Mouse (Mus musculus) ZHBTc4 (cell line): Measurements from ENCODE around the gene Hdgfl2.
"Not testable (repeated sequence)": the region's sequence is repeated elsewhere in the genome, so short reads cannot be mapped to it uniquely, and the experiment has no call there.

Source experiments
- DNase-seq: peaks from one replicate; pipeline ENCODE4 v3.0.0-alpha.2; 2011; ENCODE audit warnings: low read depth, low spot score

The Hdgfl2 gene

DNA sequence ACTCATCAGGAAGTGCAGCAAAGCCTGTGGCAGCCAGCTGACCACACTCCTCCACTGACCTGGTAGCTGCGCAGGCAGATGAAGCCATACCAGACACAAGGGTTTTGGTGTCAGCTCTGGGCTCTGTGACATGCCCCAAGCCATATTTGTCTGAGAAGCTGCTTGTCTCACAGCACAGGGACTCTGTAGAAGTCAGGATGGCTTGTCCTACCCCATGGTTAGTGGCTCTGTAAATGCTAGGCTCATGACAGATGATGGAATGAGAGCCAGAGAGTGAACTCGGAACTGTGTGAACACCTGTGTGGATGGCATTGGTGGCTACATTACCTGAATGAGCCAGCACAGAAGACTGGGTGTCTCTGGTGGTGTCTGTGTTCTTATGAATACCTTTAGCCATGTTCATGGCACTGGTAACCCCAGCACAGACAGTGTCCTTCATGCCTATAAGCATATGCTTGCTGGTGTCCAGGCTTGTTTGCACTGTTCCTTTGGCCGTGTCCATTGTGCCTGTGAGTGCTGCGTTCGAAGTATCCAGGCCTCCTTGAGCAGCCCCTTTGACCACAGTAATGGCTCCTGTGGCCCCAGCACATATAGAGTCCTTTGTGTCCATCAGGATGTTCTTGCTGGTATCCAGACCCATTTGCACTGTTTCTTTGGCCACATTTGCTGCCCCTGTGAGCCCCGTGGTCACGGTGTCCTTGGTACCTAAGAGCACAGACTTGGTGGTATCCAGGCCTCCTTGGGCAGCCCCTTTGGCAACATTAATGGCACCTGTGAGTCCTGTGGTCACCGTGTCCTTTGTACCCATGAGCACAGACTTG lies 24.2 kb downstream of the Hdgfl2 start:
- no peak for DNase-seq

DNA sequence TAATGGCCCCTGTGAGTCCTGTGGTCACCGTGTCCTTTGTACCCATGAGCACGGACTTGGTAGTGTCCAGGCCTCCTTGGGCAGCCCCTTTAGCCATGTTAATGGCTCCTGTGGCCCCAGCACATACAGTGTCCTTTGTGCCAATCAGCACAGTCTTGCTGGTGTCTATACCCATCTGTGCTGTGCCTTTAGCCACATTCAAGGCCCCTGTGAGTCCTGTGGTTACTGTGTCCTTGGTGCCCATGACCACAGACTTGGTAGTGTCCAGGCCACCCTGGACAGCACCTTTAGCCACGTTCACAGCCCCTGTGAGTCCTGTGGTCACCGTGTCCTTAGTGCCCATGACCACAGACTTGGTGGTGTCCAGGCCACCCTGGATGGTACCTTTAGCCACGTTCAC lies 25.4 kb downstream of the Hdgfl2 start:
- not testable (repeated sequence) for DNase-seq

DNA sequence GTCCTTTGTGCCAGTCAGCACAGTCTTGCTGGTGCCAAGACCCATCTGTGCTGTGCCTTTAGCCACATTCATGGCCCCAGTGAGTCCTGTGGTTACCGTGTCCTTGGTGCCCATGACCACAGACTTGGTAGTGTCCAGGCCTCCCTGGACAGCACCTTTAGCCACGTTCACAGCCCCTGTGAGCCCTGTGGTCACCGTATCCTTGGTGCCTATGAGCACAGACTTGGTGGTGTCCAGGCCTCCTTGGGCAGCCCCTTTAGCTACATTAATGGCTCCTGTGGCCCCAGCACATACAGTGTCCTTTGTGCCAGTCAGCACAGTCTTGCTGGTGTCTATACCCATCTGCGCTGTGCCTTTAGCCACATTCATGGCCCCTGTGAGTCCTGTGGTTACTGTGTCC lies 27.0 kb downstream of the Hdgfl2 start:
- DNase-seq, result not testable (repeated sequence)

DNA sequence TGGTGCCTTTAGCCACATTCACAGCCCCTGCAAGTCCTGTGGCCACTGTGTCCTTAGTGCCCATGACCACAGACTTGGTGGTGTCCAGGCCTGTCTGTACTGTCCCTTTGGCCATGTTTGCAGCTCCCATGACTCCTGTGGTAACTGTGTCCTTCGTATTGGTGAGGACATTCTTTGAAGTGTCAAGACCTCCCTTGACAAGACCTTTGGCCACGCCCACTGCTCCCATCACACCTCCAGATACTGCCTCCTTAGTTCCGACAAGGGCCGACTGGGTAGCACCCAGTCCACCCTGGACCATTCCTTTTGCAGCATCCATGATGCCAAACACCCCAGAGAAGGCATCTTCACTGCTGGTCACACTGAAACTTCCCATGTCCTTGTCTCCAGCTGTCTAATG lies 27.5 kb downstream of the Hdgfl2 start:
- DNase-seq, result no peak

DNA sequence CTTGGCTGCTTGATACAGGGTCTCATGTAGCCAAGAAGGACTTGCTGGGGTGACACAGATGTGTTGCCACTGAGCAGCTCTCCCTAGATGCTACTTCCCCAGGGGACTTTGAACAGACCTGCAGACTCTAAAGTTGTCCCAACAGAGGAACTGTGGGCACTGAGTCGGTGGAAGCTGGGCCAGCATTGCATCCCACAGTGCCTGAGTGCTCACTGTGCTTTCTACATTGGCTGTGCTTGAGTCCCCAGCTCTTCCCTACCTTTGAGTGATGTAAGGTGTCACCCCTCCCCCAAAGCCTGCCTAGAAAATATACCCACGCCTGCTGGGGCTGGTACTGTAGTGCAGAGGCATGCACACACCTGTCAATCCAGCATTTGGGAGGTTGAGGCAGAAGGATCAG lies 28.3 kb downstream of the Hdgfl2 start:
- DNase-seq, result no peak

DNA sequence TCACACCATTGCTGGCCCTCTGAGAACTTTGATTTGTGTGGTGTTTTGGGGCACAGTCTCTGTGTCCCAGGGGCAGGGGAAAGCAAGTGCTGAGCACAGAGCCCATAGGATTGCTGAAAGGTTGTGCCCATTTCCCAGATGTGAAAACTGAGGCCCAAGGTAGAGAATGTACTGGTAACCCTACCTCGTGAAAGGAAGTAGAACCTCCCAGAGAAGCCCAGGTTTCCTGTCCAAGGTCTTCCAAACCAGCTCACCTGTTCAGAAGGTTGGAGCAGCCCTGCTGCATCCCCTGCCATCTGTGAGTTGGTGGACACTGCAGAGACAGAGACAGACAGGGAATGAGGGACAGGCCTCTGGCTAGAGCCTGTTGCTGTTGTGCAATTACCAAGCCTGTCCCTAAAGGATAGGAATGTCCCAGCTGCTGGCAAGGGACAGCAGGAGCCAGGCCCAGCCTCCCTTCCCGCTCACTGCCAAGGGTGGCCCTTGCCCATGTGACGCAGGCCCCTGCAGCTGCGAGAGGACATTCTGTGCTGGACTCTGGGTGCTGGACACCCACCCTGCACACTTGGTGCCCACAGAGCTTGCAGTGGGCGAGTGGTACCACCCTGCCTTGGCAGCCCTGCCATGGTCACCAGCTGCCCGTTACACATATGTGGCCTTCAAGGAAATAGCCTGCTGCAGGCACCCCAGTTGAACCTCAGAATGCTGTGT lies 29.1 kb downstream of the Hdgfl2 start:
- DNase-seq, result no peak

DNA sequence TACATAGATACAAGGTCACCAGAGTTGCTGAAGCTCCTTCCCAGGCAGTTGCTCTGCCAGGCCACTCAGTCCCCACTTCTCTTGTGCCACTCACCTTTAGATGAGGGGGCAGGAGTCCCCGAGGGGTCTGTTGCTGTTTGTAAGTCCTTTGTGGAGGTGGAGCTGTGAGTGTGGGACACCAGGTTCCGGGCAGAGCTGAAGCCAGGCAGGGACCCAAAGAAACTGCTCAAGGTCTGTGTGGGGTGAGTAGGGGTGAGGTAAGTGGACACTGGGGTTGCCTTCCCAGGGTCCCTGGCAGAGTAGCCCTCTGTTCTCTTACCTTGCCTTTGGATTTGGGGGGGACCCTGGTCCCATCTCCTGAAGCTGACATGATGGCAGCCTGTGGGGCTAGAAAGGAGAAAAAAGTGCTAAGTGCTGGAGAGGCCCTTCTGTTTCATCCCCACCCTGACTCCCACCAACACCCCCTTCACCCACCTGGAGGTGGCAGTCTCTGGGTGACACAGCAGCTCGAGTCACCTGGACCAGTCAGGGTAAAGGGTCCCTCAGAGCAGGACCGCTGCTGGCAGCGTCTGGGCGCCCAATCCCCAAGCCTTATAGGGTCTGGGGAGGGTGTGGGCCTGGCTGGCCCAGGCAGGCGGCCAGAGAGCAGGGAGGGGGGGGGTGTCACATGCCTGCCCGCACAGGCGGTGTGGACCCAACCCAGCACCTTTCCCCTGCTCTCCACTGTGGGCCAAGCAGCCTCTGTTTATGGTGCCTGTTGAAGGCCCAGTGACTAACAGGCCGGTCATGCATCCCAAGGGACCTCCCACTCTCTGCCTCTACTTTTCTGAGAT lies 30.0 kb downstream of the Hdgfl2 start, which contains the start of gene Plin4:
Gene Plin4 (minus strand): TSS at position 585 of the 833 bp plus-strand sequence.
- DNase-seq, result no peak

DNA sequence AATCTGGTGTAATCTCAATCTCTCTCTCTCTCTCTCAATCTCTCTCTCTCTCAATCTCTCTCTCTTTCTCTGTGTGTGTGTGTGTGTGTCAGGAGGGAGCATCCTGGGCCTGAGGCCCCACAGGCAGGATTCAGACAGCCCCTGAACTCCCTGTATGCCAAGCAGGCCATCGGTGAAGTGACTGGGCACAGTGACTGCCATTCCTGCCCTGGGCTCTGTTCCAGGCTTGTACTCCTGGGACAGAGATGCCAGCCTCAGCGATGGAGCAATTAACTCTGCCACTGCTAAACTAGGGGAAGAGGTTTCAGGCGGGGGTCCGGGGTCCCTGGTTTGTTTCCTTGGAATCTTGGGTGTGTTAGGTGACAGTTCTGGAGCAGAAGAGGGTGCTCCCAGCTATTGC lies 31.1 kb downstream of the Hdgfl2 start:
- DNase-seq, result no peak

DNA sequence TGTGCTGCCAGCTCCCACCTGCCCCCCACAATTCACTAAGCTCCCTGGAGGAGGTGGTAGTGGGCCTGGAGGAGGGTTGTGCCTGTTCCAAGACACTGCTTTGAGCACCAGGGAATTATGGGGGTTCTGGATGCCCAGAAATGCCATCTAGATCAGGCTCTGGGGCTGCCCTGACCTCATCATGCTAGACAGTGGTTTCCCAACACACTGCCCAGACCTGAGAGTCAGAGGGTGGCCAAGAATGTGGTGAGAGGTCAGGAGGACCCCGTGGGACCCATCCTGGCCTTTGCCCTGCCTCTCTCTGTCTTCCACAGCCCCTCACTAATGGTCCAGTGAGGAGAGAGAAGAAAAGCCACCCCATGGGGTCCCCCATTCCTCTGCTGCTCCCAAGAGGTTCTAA lies 31.6 kb downstream of the Hdgfl2 start:
- DNase-seq, result no peak

DNA sequence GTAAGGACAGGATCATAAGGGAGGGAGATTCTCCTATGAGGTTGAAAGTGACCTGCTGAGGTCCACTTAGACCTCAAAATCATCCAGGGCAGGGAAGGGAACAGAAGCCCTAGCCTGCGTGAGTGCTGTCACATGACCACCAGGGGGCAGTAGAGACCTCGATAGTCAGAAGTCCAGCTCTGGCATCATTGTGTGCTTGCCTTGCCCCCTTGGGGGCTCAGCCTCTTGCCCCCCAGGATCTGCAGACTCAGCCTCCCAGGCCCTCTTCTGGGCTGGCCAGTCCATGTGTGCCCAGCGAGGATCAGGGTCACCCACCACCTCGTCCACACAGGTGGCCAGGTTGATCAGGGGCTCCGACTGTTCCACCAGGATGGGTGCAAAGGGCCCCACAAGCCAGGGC lies 32.4 kb downstream of the Hdgfl2 start:
- peak; percentile 81 for DNase-seq

DNA sequence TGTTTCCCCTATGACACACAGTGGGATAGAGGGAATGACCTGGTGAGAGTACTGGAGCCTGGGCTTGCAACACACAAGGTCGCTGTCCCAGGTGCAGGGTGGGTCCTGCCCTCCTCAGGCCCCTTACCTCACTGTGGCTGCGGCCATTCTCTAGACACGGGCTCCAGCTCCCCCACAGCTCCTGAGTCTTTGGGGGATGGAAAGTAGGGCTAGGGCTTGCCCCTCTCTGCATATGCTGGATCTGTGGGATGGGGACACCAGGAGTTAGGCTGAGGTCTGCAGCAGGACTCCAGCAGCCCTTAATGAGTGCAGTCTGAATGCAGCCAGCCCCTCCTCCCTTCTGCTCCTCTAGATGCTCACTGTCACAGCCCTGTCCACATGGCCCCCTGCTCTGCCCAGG lies 33.3 kb downstream of the Hdgfl2 start:
- DNase-seq, result no peak

DNA sequence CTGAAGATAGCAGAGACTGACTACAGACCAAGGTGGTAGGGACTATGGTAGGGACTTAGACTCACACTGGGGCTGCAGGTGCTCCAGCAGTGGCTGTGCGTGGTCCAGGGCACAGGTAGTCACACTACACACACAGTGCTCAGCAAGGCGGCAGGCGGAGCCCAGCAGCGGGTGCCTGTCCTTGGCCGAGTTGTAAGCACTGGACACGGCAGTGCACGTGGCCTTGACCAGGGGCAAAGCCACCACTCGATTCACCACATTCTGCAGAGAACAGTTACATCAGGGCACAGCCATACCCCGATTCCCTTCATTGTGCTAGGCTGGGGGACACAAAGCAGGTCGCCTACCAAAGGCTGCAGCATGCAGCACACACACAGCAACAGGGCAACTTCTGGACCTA lies 36.8 kb downstream of the Hdgfl2 start:
- no peak for DNase-seq

DNA sequence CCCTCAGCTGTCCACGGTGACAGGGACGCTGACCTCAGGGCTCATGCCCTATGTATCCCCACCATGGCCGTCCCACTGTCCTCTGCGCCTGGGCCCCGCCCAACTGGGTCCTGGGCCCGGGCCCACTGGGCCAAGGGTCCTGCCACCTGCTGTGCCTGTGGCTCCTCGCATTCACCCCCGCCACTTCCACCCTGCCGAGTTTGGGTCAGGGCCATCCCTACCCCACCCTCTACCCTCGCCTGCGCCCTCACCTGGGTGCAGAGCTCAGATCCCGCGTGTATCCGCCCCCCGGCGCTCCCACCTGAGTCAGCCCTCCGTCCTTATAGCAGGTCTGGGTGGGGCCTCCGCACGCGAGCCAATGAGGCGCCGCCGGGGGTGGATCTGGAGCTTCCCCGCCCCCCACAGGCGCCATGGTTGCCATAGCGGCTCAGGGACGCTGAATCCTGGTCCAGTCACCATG lies 37.8 kb downstream of the Hdgfl2 start, which contains the start of gene Plin5:
Gene Plin5 (minus strand): TSS at position 346 of the 460 bp plus-strand sequence.
- DNase-seq, result peak; percentile 85

DNA sequence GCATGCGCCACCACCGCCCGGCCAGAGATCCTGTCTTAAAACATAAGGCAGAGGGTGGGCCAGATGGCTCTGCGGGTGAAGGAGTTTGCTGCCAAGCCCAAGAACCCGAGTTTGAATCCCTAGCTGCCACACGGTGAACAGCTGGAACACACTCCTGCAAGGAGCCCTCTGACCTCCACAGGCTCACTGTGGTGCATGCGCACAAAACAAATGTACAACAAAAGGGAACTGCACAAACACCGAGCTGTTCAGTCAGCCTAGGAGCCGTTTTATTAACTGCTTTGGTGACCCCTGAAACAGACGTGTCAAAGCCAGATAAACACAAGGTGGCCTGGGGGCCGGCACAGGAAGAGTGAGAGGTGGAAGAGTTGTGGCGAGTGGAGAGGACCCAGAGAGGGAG lies 40.0 kb downstream of the Hdgfl2 start:
- no peak for DNase-seq

DNA sequence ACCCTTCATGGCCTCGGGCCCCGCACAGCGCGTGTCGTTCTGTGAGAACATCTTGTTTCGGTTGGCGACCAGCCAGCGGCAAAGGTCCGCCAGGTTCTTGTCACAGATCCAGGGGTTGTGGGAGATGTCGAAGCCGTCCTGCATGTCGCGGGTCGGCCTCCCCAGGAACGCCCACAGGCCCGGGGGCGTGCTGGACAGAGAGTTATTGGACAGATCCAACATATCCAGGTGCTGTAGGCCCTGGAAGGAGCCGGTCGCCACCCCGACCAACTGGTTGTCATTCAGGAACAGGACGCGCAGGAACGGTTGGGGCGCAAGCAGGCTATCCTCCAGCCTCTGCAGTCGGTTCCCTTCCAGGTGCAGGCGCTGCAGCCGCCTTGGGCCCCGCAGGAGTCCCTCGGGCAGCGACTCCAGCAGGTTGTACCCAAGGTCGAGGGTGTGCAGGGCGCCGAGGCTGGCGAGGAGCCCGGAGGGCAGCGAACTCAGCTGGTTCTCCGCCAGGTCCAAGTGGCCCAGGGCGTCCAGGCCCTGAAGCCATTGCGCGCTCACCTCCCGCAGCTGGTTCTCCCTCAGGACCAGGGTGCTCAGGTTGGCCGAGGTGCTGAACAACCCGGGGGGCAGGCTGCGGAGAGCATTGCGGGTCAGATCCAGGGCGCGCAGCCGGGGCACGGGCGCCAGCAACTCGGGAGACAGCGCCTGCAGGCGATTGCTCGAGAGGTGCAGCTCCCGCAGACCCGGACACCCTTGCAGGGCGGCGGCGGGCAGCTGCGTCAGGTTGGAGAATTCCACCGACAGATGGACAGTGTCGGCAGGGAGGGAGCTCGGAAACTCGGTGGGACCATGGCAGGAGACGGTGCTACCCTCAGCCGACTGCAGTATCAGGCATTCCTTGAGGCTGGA lies 40.8 kb downstream of the Hdgfl2 start:
- DNase-seq, result peak; percentile 54

DNA sequence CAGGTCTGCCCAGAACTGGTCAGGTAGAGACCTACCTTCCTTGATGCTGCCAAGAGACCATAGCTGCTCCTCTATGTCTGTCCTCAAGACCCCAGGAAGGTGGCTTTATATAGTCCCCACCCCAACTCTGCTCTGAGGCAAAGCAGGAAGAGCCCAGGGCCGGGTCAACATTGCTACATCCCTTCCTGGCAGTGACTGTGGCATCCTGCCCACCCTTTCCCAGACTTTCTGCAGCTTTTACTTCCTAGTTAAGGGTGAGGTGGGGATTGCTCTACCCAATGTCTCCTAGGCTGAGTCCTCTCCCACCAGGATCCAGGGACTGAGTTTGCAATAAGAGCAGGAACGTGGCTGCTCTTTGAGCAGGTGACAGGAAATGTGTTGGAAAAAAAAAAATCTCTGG lies 42.4 kb downstream of the Hdgfl2 start, which contains the start of gene Lrg1:
Gene Lrg1 (minus strand): TSS at position 176 of the 400 bp plus-strand sequence.
- no peak for DNase-seq

DNA sequence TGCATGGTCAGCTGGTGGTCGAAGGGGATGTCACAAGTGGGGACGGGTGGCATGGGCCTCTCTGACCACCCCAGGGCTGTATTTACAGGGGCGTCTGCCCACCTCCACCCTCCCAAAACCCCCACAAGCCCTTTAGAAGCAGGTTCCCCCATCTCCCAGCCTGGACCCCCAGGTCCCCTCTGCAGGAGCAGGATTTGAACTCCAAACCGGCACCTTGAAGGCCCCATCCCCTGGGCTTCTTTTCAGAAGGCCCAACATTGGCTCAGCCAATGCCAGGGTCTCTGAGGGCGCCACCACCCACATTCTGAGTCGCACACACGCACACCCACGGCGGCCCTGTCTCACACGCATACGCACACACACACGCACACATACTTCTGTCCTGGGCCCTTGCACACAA lies 43.7 kb downstream of the Hdgfl2 start:
- no peak for DNase-seq

DNA sequence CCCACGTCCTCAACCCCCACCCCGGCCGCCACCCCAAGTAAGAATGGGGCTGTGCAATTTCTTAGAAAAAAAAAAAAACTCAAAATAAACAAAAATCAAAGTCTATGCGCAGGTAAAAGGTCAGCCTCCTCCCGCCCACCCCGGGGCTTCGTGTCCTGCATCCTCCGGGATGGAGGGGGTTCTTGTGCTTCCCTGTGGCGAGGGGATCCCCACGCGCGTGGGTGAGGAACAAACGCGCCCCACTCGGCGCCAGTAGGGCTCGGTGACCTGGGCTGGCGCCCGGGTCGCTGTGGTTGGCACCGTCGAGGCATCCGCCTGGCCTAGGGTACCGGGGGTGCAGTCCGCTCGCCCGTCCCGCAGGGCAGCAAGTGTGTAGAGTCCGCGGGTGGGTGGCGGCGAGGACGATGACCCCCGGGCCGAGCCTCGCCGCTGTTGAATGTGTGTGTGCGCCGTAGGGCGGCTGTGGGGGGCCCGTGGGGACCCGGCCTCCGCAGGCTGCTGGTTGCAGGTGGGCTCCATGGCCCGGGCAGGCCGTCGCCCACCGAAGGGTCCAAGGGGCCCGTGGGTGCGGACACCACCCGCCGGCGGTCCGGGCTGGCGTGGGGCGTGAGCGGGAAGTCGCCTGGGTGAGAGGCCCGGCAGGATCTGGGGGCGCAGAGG lies 44.4 kb downstream of the Hdgfl2 start:
- no peak for DNase-seq

DNA sequence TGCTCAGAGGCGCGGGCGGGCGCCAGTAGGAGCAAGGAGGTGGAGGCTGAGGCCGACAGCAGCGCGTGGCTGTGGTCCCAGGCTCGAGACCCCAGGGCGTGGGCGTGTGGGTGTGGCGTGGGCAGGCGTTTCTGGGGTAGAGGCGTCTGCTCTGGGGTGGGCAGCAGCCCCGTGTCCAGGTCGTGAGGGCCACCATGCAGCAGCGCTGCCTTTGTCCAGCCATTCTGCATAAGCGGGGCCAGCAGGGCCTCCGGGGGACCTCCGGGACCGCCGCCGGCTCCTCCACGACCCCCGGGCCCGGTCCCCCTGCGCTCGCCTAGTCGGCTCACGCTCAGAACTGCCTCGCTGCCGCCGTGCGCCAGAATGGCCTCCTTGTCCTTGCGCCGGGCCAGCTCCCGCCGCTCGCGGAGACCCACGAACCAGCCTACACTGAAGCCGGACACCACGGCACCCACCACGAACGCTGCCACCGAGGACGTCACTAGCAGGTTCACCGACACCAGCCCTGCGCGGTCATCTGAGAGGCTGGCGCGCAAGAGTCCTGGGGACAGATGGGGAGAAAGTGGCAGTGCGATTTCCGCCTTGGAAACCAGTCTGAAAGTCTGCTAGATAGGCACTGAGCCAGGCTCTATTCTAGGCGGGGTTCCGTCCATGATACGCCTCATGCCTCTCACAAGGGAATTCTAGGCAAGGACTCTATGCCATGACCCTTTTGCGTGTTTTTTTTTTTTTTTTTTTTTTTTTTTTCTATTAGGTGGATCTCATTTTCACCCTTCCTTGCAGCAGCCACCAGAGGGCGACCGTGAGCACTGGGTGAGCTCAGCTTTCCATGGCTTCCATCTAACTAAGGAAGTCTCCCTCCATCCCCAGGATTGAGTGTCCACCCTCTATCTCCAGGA lies 45.2 kb downstream of the Hdgfl2 start:
- DNase-seq, result peak; percentile 87
